Mouse (Mus musculus) CH12.LX (cell line): Measurements from ENCODE around the gene Rpl26. TPM values are rescaled to one million over a fixed set of nuclear protein-coding genes. Genes with fewer than 3 reads are reported as not detected.

ENCODE experiments used
- DNase-seq: peaks from one replicate; pipeline ENCODE4 v3.0.0-alpha.2; 2013; ENCODE audit errors: extremely low read depth
- H3K27ac ChIP-seq: 2 replicates; pipeline ENCODE4 v1.5.1; 2012; ENCODE audit warnings: low read depth, mild to moderate bottlenecking, control low read depth, moderate library complexity; ENCODE audit not compliant: insufficient read depth
- H3K27me3 ChIP-seq: replicated peaks from 2 replicates; pipeline ENCODE3; 2012; ENCODE audit warnings: inconsistent platforms
- H3K36me3 ChIP-seq, 2 experiments: replicated peaks in 1 of 2; 2 replicates each; pipeline versions ENCODE3 to v1.6.1; 2012; ENCODE audit warnings: inconsistent platforms in 1 of 2, low read length in 1 of 2, mild to moderate bottlenecking in 1 of 2, mixed read lengths in 1 of 2, moderate library complexity in 1 of 2; ENCODE audit not compliant: control insufficient read depth in 1 of 2, insufficient read depth in 1 of 2
- H3K4me1 ChIP-seq, 2 experiments: 2 replicates each; pipeline ENCODE4 v1.6.1; 2012; ENCODE audit warnings: inconsistent platforms in 1 of 2, moderate library complexity in 1 of 2; ENCODE audit not compliant: insufficient read depth in 2 of 2, control insufficient read depth in 1 of 2
- H3K4me2 ChIP-seq: 2 replicates; pipeline ENCODE4 v1.6.1; 2012; ENCODE audit warnings: low read depth, mild to moderate bottlenecking, control low read depth; ENCODE audit not compliant: poor library complexity, insufficient read depth, severe bottlenecking
- H3K4me3 ChIP-seq, 3 experiments: fragments of 150-350 bp in 1 of 3; sonication (generic) in 1 of 3; replicated peaks in 1 of 3; 2 replicates each; pipeline versions ENCODE3 to v1.5.1; 2011 to 2012; ENCODE audit warnings: low read depth in 2 of 3, low read length in 2 of 3, mild to moderate bottlenecking in 2 of 3, moderate library complexity in 2 of 3, control low read depth in 1 of 3, improper control_type of control experiment in 1 of 3, inconsistent platforms in 1 of 3, mixed read lengths in 1 of 3; ENCODE audit not compliant: poor library complexity in 1 of 3
- H3K79me2 ChIP-seq: replicated peaks from 2 replicates; pipeline ENCODE4 v1.6.1; 2012; ENCODE audit warnings: mild to moderate bottlenecking, moderate library complexity; ENCODE audit not compliant: control insufficient read depth, poor library complexity, insufficient read depth, severe bottlenecking; ENCODE audit errors: extremely low read depth
- H3K9ac ChIP-seq: 2 replicates; pipeline ENCODE4 v1.6.1; 2012; ENCODE audit warnings: low read depth, mild to moderate bottlenecking, control low read depth, moderate library complexity; ENCODE audit not compliant: insufficient read depth
- H3K9me3 ChIP-seq: replicated peaks from 2 replicates; pipeline ENCODE3; 2012; ENCODE audit warnings: low read length, inconsistent platforms, mixed read lengths
- BHLHE40 ChIP-seq: IDR thresholded peaks from 2 replicates; pipeline ENCODE4 v1.6.1; 2011; ENCODE audit warnings: mild to moderate bottlenecking, low read depth, low read length, improper control_type of control experiment
- CHD1 ChIP-seq: IDR thresholded peaks from 2 replicates; pipeline ENCODE4 v1.6.1; 2012; ENCODE audit warnings: low read depth, low read length, improper control_type of control experiment, inconsistent platforms
- CTCF ChIP-seq, 2 experiments: IDR thresholded peaks in 1 of 2; conservative IDR thresholded peaks in 1 of 2; 2 replicates each; pipeline ENCODE4 v1.5.1; 2011 to 2012; ENCODE audit warnings: low read depth in 2 of 2, low read length in 2 of 2, improper control_type of control experiment in 1 of 2, inconsistent platforms in 1 of 2, mild to moderate bottlenecking in 1 of 2, moderate library complexity in 1 of 2
- EP300 ChIP-seq: IDR thresholded peaks from 2 replicates; pipeline ENCODE4 v1.6.1; 2011; ENCODE audit warnings: low read length, improper control_type of control experiment
- HCFC1 ChIP-seq: IDR thresholded peaks from 2 replicates; pipeline ENCODE4 v1.6.1; 2012; ENCODE audit warnings: low read depth, mild to moderate bottlenecking, inconsistent platforms, low read length, improper control_type of control experiment
- IRF4 ChIP-seq: IDR thresholded peaks from 2 replicates; pipeline ENCODE4 v1.6.1; 2014; ENCODE audit warnings: low read depth, mild to moderate bottlenecking, inconsistent platforms, low read length, improper control_type of control experiment
- JUND ChIP-seq: conservative IDR thresholded peaks from 2 replicates; pipeline ENCODE4 v1.6.1; 2011; ENCODE audit warnings: low read depth, low read length, improper control_type of control experiment
- KAT2A ChIP-seq: IDR thresholded peaks from 2 replicates; pipeline ENCODE4 v1.6.1; 2012; ENCODE audit warnings: low read length, improper control_type of control experiment, inconsistent platforms; ENCODE audit not compliant: insufficient replicate concordance
- MAX ChIP-seq: IDR thresholded peaks from 2 replicates; pipeline ENCODE4 v1.6.1; 2011; ENCODE audit warnings: low read length, improper control_type of control experiment
- MAZ ChIP-seq: IDR thresholded peaks from 2 replicates; pipeline ENCODE4 v1.6.1; 2012; ENCODE audit warnings: low read depth, mild to moderate bottlenecking, inconsistent platforms, low read length, improper control_type of control experiment, moderate library complexity
- MEF2A ChIP-seq: IDR thresholded peaks from 2 replicates; pipeline ENCODE4 v1.6.1; 2014; ENCODE audit warnings: low read depth, mild to moderate bottlenecking, inconsistent platforms, low read length, improper control_type of control experiment, borderline replicate concordance
- MXI1 ChIP-seq: IDR thresholded peaks from 2 replicates; pipeline ENCODE4 v1.6.1; 2011; ENCODE audit warnings: mild to moderate bottlenecking, low read depth, low read length, improper control_type of control experiment
- MYC ChIP-seq: IDR thresholded peaks from 2 replicates; pipeline ENCODE4 v1.6.1; 2011; ENCODE audit warnings: low read depth, mild to moderate bottlenecking, improper control_type of control experiment, low read length
- NELFE ChIP-seq: IDR thresholded peaks from 2 replicates; pipeline ENCODE4 v1.6.1; 2011; ENCODE audit warnings: low read depth, low read length, improper control_type of control experiment
- POLR2A ChIP-seq: IDR thresholded peaks from 2 replicates; pipeline ENCODE4 v1.6.1; 2011; ENCODE audit warnings: low read depth, mild to moderate bottlenecking, improper control_type of control experiment, low read length
- POLR2AphosphoS2 ChIP-seq: IDR thresholded peaks from 2 replicates; pipeline ENCODE4 v1.6.1; 2011; ENCODE audit warnings: low read depth, low read length, improper control_type of control experiment
- SIN3A ChIP-seq: IDR thresholded peaks from 2 replicates; pipeline ENCODE4 v1.6.1; 2012; ENCODE audit warnings: low read length, improper control_type of control experiment, inconsistent platforms
- SMC3 ChIP-seq: IDR thresholded peaks from 2 replicates; pipeline ENCODE4 v1.6.1; 2011; ENCODE audit warnings: low read depth, low read length, improper control_type of control experiment
- TBP ChIP-seq: conservative IDR thresholded peaks from 2 replicates; pipeline ENCODE4 v1.6.1; 2011; ENCODE audit warnings: low read depth, low read length, improper control_type of control experiment
- UBTF ChIP-seq: IDR thresholded peaks from 2 replicates; pipeline ENCODE4 v1.6.1; 2012; ENCODE audit warnings: low read depth, mild to moderate bottlenecking, inconsistent platforms, low read length, improper control_type of control experiment, moderate library complexity
- ZKSCAN1 ChIP-seq: IDR thresholded peaks from 2 replicates; pipeline ENCODE4 v1.6.1; 2012; ENCODE audit warnings: low read depth, inconsistent platforms, low read length, improper control_type of control experiment, borderline replicate concordance
- dilution Hi-C: fragments of 300-500 bp; cut with MboI; formaldehyde crosslinking; loops from 2 replicates; pipeline ENCODE4 v1.14.3; 2020; ENCODE audit warnings: low sequenced_read_pairs; ENCODE audit not compliant: extremely low pct_unique_long_range_greater_than_20kb, extremely low pct_ligation_motif_present
- in situ Hi-C: fragments of 300-500 bp; cut with MboI; formaldehyde crosslinking; loops from 3 replicates; pipeline ENCODE4 v1.14.3; 2019; ENCODE audit warnings: low sequenced_read_pairs, low pct_ligation_motif_present, low pct_unique_long_range_greater_than_20kb, mixed read lengths
- polyA plus RNA-seq: library from polyadenylated mRNA; unstranded; fragments of >175 nt; gene quantifications from 2 replicates; pipeline ENCODE4 v1.2.1, GENCODE M21; 2012; ENCODE audit warnings: low read depth; ENCODE audit not compliant: insufficient read length
- total RNA-seq, 2 experiments: library from RNA; depleted of rRNA; stranded (reverse); fragments of 300-350 nt in 1 of 2; fragments of >200 nt in 1 of 2; gene quantifications; 2 replicates each; pipeline ENCODE4 v1.2.3; 2012 to 2014

The Rpl26 gene
- total and polyA plus RNA-seq, 3 experiments, result 3,408 to 6,551 (median 6,508) TPM

DNA sequence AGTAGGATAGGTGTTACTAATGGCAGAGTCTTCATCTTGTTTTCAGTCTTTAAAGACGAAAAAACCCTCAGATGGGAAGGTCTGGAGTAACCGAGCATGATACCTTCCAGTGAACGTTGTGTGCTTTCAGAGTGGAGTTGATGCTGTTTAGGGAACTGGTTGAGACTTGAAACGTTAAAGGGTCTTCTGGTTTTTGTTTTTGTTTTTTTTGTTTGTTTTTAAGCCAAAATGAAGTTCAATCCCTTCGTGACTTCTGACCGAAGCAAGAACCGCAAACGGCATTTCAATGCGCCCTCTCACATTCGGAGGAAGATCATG lies 623 bp downstream of the Rpl26 start:
- Histone ChIP-seq H3K9me3 (peaks cover 5% of the 10 kb centered on the region), H3K36me3 (peaks cover 36 to 47% of the 10 kb centered on the region in 2 experiments), H3K27ac (peak overlapping the region; percentile 32; the same call in 1 of the 2 replicates), H3K4me3 (peak overlapping the region; percentile 71 to 92 (median 78)), H3K9ac (peak overlapping the region; percentile 100), H3K27me3 (peaks cover 18% of the 10 kb centered on the region), H3K4me1 (peaks cover 5 to 28% of the 10 kb centered on the region in 2 experiments; a peak in 3 of 4 replicates), H3K79me2 (peaks cover 19% of the 10 kb centered on the region), H3K4me2 (peak overlapping the region; percentile 80; the same call in 1 of the 2 replicates)
- in situ Hi-C loops, result loop anchor here (5.0 kb wide), 1 partner anchor 70 kb away; no protein-coding TSS in a partner anchor
- dilution Hi-C loops, result no loop called here
- no peak for DNase-seq
- peak; percentile 71 for TF ChIP-seq POLR2AphosphoS2
- no peak for TF ChIP-seq IRF4
- no peak for TF ChIP-seq SMC3
- TF ChIP-seq CTCF (conservative IDR thresholded peaks at IDR 0.05 in 1 of 2, IDR thresholded peaks at IDR 0.05 in 1 of 2; ENCODE audit: low read depth in 2 of 2, low read length in 2 of 2), result no peak
- peak; percentile 86; the same call in 1 of the 2 replicates for TF ChIP-seq CHD1
- no peak for TF ChIP-seq MYC
- TF ChIP-seq MEF2A, result no peak
- peak; percentile 23; the same call in 1 of the 2 replicates for TF ChIP-seq SIN3A

DNA sequence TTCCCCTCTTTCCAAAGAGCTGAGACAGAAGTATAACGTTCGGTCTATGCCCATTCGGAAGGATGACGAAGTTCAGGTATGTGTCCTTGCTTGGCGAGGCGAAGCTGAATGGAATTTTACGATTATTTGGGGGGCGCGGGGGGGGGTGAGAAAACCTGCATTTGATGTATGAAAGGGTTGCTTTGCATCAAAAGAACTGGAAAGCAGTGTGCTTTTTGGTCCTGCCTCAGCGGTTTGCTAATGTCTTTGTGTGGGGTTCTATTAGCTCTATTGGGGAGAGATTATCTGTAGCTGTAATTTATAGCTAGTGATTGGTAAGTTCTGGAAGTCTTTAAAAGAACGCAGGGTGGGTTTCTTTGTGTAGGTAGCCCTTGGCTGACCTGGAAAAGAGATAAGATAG lies 984 bp downstream of the Rpl26 start:
- no peak for DNase-seq
- H3K27me3 ChIP-seq, result peaks cover 18% of the 10 kb centered on the region
- peak; percentile 21; the same call in 1 of the 2 replicates for TF ChIP-seq HCFC1
- TF ChIP-seq TBP, result no peak
- peak; percentile 48; the same call in 1 of the 2 replicates for TF ChIP-seq MXI1
- no peak for TF ChIP-seq ZKSCAN1
- peak; percentile 54; the same call in 1 of the 2 replicates for TF ChIP-seq SIN3A
- no peak for TF ChIP-seq MAZ
- TF ChIP-seq NELFE, result 0 out of 2 replicates have a peak, but pooled peaks have one; percentile 34
- no peak for TF ChIP-seq UBTF
- TF ChIP-seq JUND, result no peak
- TF ChIP-seq EP300, result no peak
- TF ChIP-seq POLR2AphosphoS2, result 0 out of 2 replicates have a peak, but pooled peaks have one; percentile 43
- peak; percentile 73; the same call in 1 of the 2 replicates for TF ChIP-seq CHD1
- no peak; the same call in 1 of the 2 replicates for TF ChIP-seq POLR2A
- no peak for TF ChIP-seq MAX
- TF ChIP-seq IRF4, result no peak
- no peak for TF ChIP-seq KAT2A
- no peak for TF ChIP-seq BHLHE40
- peak overlapping the region; percentile 71 to 92 (median 78) for H3K4me3 ChIP-seq
- peak overlapping the region; percentile 100 for H3K9ac ChIP-seq
- peaks cover 19% of the 10 kb centered on the region for H3K79me2 ChIP-seq
- peaks cover 5% of the 10 kb centered on the region for H3K9me3 ChIP-seq
- peaks cover 36 to 51% of the 10 kb centered on the region in 2 experiments for H3K36me3 ChIP-seq
- H3K27ac ChIP-seq, result no peak overlapping the region
- peaks cover 5 to 28% of the 10 kb centered on the region in 2 experiments; a peak in 3 of 4 replicates for H3K4me1 ChIP-seq
- H3K4me2 ChIP-seq, result peak overlapping the region; percentile 80
- in situ Hi-C loops (loop anchor here (5.0 kb wide), 1 partner anchor 70 kb away; no protein-coding TSS in a partner anchor), dilution Hi-C loops (no loop called here)
